Mouse (Mus musculus): ENCODE measurements at regions not wholly inside any gene's neighbourhood (a gene's known extent, or its start where the extent isn't known, plus 50 kb on each side); places are given as distances from the start of the nearest gene placed in this dataset.

GRCm38 (mm10) chr1:190324562-190324961 lies 154.0 kb upstream of the Prox1 start:
- Histone ChIP-seq H3K27ac (ENCODE audit: low read depth, low read length) (no peak overlapping the region), H3K9me3 (ENCODE audit: low read length) (no peaks in the 10 kb centered on the region), H3K36me3 (ENCODE audit: insufficient read depth) (no peaks in the 10 kb centered on the region), H3K4me2 (ENCODE audit: low read depth) (no peak overlapping the region), H3K27me3 (ENCODE audit: insufficient read depth, low read length) (peaks cover 19% of the 10 kb centered on the region), H3K9ac (no peak overlapping the region), H3K4me3 (ENCODE audit: low read depth, low read length) (no peak overlapping the region), H3K4me1 (ENCODE audit: insufficient read depth) (no peaks in the 10 kb centered on the region)
- no peak for ATAC-seq
- no peak for DNase-seq
- WGBS = 95% methylated on average over 6 of the region's 6 CpGs
- TF ChIP-seq CTCF (IDR thresholded peaks at IDR 0.05; ENCODE audit: low read depth) = no peak

GRCm38 (mm10) chr1:190323671-190324070 lies 153.2 kb upstream of the Prox1 start:
- Histone ChIP-seq H3K4me3 (ENCODE audit: low read depth, low read length) (no peak overlapping the region), H3K9me3 (ENCODE audit: low read length) (no peaks in the 10 kb centered on the region), H3K4me2 (ENCODE audit: low read depth) (no peak overlapping the region), H3K4me1 (ENCODE audit: insufficient read depth) (no peaks in the 10 kb centered on the region), H3K27me3 (ENCODE audit: insufficient read depth, low read length) (peaks cover 19% of the 10 kb centered on the region), H3K36me3 (ENCODE audit: insufficient read depth) (no peaks in the 10 kb centered on the region), H3K27ac (ENCODE audit: low read depth, low read length) (no peak overlapping the region), H3K9ac (no peak overlapping the region)
- TF ChIP-seq CTCF (IDR thresholded peaks at IDR 0.05; ENCODE audit: low read depth) = no peak
- DNase-seq (no peak), ATAC-seq (no peak)
- WGBS = 30% methylated on average over 9 of the region's 9 CpGs

GRCm38 (mm10) chr1:190316175-190316574 lies 145.7 kb upstream of the Prox1 start:
- WGBS = 83% methylated on average over 5 of the region's 5 CpGs

GRCm38 (mm10) chr1:190309831-190310230 lies 139.3 kb upstream of the Prox1 start:
- ATAC-seq (no peak), DNase-seq (no peak)
- H3K4me1 ChIP-seq (ENCODE audit: insufficient read depth) = no peaks in the 10 kb centered on the region
- no peak overlapping the region for H3K9ac ChIP-seq
- no peak overlapping the region for H3K4me3 ChIP-seq (ENCODE audit: low read depth, low read length)
- no peak overlapping the region for H3K27ac ChIP-seq (ENCODE audit: low read depth, low read length)
- WGBS = 88% methylated on average over 6 of the region's 6 CpGs
- no peak for TF ChIP-seq CTCF (IDR thresholded peaks at IDR 0.05; ENCODE audit: low read depth)
- no peak overlapping the region for H3K4me2 ChIP-seq (ENCODE audit: low read depth)
- H3K36me3 ChIP-seq (ENCODE audit: insufficient read depth) = no peaks in the 10 kb centered on the region
- peaks cover 12% of the 10 kb centered on the region; the same call in 1 of the 2 replicates for H3K27me3 ChIP-seq (ENCODE audit: insufficient read depth, low read length)
- H3K9me3 ChIP-seq (ENCODE audit: low read length) = no peaks in the 10 kb centered on the region

More at GRCm38 (mm10) chr1:190316175-190316574, 145.7 kb upstream of the Prox1 start:
- Histone ChIP-seq H3K4me3 (ENCODE audit: low read depth, low read length) (no peak overlapping the region), H3K9me3 (ENCODE audit: low read length) (no peaks in the 10 kb centered on the region), H3K4me1 (ENCODE audit: insufficient read depth) (no peaks in the 10 kb centered on the region), H3K4me2 (ENCODE audit: low read depth) (no peak overlapping the region), H3K27me3 (ENCODE audit: insufficient read depth, low read length) (peaks cover 9% of the 10 kb centered on the region), H3K27ac (ENCODE audit: low read depth, low read length) (no peak overlapping the region), H3K36me3 (ENCODE audit: insufficient read depth) (no peaks in the 10 kb centered on the region), H3K9ac (no peak overlapping the region)
- DNase-seq = no peak
- ATAC-seq = no peak
- TF ChIP-seq CTCF (IDR thresholded peaks at IDR 0.05; ENCODE audit: low read depth) = no peak

GRCm38 (mm10) chr1:190307751-190308150 lies 137.2 kb upstream of the Prox1 start:
- H3K4me3 ChIP-seq (ENCODE audit: low read depth, low read length) = no peak overlapping the region
- H3K27me3 ChIP-seq (ENCODE audit: insufficient read depth, low read length) = 0 out of 2 replicates have a peak, but pooled peaks cover 7% of the 10 kb centered on the region
- no peak for DNase-seq
- ATAC-seq = no peak
- no peaks in the 10 kb centered on the region for H3K4me1 ChIP-seq (ENCODE audit: insufficient read depth)
- H3K4me2 ChIP-seq (ENCODE audit: low read depth) = no peak overlapping the region
- no peak overlapping the region for H3K9ac ChIP-seq
- H3K9me3 ChIP-seq (ENCODE audit: low read length) = no peaks in the 10 kb centered on the region
- H3K27ac ChIP-seq (ENCODE audit: low read depth, low read length) = no peak overlapping the region
- H3K36me3 ChIP-seq (ENCODE audit: insufficient read depth) = no peaks in the 10 kb centered on the region
- WGBS = 89% methylated on average over 3 of the region's 3 CpGs
- TF ChIP-seq CTCF (IDR thresholded peaks at IDR 0.05; ENCODE audit: low read depth) = no peak

GRCm38 (mm10) chr1:190297666-190298327 lies 127.3 kb upstream of the Prox1 start:
- 50% methylated on average over 10 of the region's 10 CpGs for WGBS
- H3K36me3 ChIP-seq (ENCODE audit: insufficient read depth) = no peaks in the 10 kb centered on the region
- no peak overlapping the region for H3K4me3 ChIP-seq (ENCODE audit: low read depth, low read length)
- no peak overlapping the region for H3K9ac ChIP-seq
- no peak overlapping the region for H3K27ac ChIP-seq (ENCODE audit: low read depth, low read length)
- no peak overlapping the region for H3K4me2 ChIP-seq (ENCODE audit: low read depth)
- ATAC-seq (peak; percentile 97), DNase-seq (peak; percentile 83)
- no peaks in the 10 kb centered on the region for H3K9me3 ChIP-seq (ENCODE audit: low read length)
- TF ChIP-seq CTCF (IDR thresholded peaks at IDR 0.05; ENCODE audit: low read depth) = no peak
- no peaks in the 10 kb centered on the region for H3K4me1 ChIP-seq (ENCODE audit: insufficient read depth)
- 0 out of 2 replicates have a peak, but pooled peaks cover 9% of the 10 kb centered on the region for H3K27me3 ChIP-seq (ENCODE audit: insufficient read depth, low read length)

- H3K9me3 ChIP-seq (ENCODE audit: low read length) = no peaks in the 10 kb centered on the region
These were observed 119.5 kb upstream of the Prox1 start for GRCm38 (mm10) chr1:190290061-190290460.

More at GRCm38 (mm10) chr1:190290061-190290460, 119.5 kb upstream of the Prox1 start:
- H3K4me2 ChIP-seq (ENCODE audit: low read depth) = no peak overlapping the region
- no peaks in the 10 kb centered on the region for H3K4me1 ChIP-seq (ENCODE audit: insufficient read depth)
- whole genome bisulfite sequencing = 94% methylated on average over 11 of the region's 11 CpGs
- TF ChIP-seq CTCF (IDR thresholded peaks at IDR 0.05; ENCODE audit: low read depth) = no peak
- ATAC-seq (no peak), DNase-seq (no peak)
- no peak overlapping the region for H3K4me3 ChIP-seq (ENCODE audit: low read depth, low read length)
- H3K36me3 ChIP-seq (ENCODE audit: insufficient read depth) = no peaks in the 10 kb centered on the region
- H3K9ac ChIP-seq = no peak overlapping the region
- peaks cover 13% of the 10 kb centered on the region for H3K27me3 ChIP-seq (ENCODE audit: insufficient read depth, low read length)
- no peak overlapping the region for H3K27ac ChIP-seq (ENCODE audit: low read depth, low read length)

All from forebrain, postnatal 0 days (tissue).